Mouse (Mus musculus) hindbrain, embryonic 16.5 days (tissue): ENCODE results near the gene Higd1b. TPM values are rescaled to one million over a fixed set of nuclear protein-coding genes. Genes with fewer than 3 reads are reported as not detected.

Experiments
- ATAC-seq: fragments of 200-750 bp; cut with Nextera tagmentation; 2 replicates; pipeline ENCODE4 v1.8.0; 2017; ENCODE audit warnings: moderate TSS enrichment, moderate library complexity
- H3K27ac ChIP-seq: fragments of 300-500 bp; sonication (generic); 2 replicates; pipeline ENCODE4 v1.5.1; 2014; ENCODE audit warnings: low read depth, mild to moderate bottlenecking, control low read depth, low read length, moderate library complexity
- H3K27me3 ChIP-seq: fragments of 300-500 bp; sonication (generic); replicated peaks from 2 replicates; pipeline ENCODE4 v1.6.1; 2014; ENCODE audit warnings: low read length; ENCODE audit not compliant: control insufficient read depth, insufficient read depth
- H3K36me3 ChIP-seq: fragments of 300-500 bp; sonication (generic); 2 replicates; pipeline ENCODE4 v1.6.1; 2014; ENCODE audit warnings: mild to moderate bottlenecking, low read length, moderate library complexity, mixed read lengths; ENCODE audit not compliant: control insufficient read depth, insufficient read depth
- H3K4me1 ChIP-seq: fragments of 300-500 bp; sonication (generic); 2 replicates; pipeline ENCODE4 v1.6.1; 2014; ENCODE audit warnings: low read depth, low read length; ENCODE audit not compliant: control insufficient read depth, insufficient read depth
- H3K4me2 ChIP-seq: fragments of 300-500 bp; sonication (generic); 2 replicates; pipeline ENCODE4 v1.6.1; 2014; ENCODE audit warnings: mild to moderate bottlenecking, low read length, control low read depth, moderate library complexity
- H3K4me3 ChIP-seq: fragments of 300-500 bp; sonication (generic); 2 replicates; pipeline ENCODE4 v1.5.1; 2014; ENCODE audit warnings: mild to moderate bottlenecking, low read length, control low read depth, moderate library complexity
- H3K9ac ChIP-seq: fragments of 300-500 bp; sonication (generic); 2 replicates; pipeline ENCODE4 v1.6.1; 2014; ENCODE audit warnings: low read depth, mild to moderate bottlenecking, control low read depth, low read length, moderate library complexity
- H3K9me3 ChIP-seq: fragments of 300-500 bp; sonication (generic); 2 replicates; pipeline ENCODE4 v1.6.1; 2014; ENCODE audit warnings: mild to moderate bottlenecking, low read length, moderate library complexity; ENCODE audit not compliant: control insufficient read depth
- WGBS: fragments of 180-500 bp; shearing (Covaris S2); extraction: QIAGEN DNeasy Blood & Tissue Kit; methylation state at CpG from one replicate; pipeline ENCODE4 v1.1.7; 2014; 5-methylcytosine and 5-hydroxymethylcytosine counted together
- polyA plus RNA-seq: library from polyadenylated mRNA; unstranded; fragments of >200 nt; fragmentation: Nextera tagmentation; extraction: Ambion mirVana; gene quantifications from 2 replicates; pipeline ENCODE4 v1.2.1, GENCODE M21; 2015

Gene Higd1b
- polyA plus RNA-seq, 1 experiment from 2014 or later, result 19.5 TPM

GRCm38 (mm10) chr11:102855941-102856340 lies 20.3 kb downstream of the Higd1b start:
- no peak for ATAC-seq

DNA sequence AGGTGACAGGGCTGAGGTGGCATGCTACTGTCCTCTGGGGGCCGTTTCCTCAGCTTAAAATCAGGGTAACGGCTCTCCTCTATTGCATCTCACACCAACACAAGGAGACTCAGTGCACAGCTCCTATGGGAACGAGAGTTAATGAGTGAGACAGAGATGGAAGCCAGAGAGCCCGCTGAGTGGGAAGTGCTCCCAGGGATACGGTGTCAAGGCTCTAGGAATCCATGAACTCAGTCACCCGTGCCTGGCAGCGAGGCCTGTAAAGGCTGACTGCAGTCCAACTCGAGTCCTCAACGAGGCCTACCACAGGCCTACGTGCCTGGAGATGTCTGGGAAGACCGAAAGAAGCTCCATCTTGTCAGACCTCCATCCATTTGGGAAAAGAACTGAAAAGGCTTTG lies 23.3 kb downstream of the Higd1b start:
- Histone ChIP-seq H3K9ac (no peak overlapping the region), H3K27me3 (no peaks in the 10 kb centered on the region), H3K4me3 (no peak overlapping the region), H3K27ac (no peak overlapping the region), H3K9me3 (no peaks in the 10 kb centered on the region), H3K4me1 (no peaks in the 10 kb centered on the region), H3K36me3 (peaks cover 27% of the 10 kb centered on the region), H3K4me2 (no peak overlapping the region)
- 66% methylated on average over 11 of the region's 11 CpGs for WGBS
- ATAC-seq, result peak; percentile 64; the same call in 1 of the 2 replicates

More at GRCm38 (mm10) chr11:102855941-102856340, 20.3 kb downstream of the Higd1b start:
- no peaks in the 10 kb centered on the region for H3K4me1 ChIP-seq
- H3K9me3 ChIP-seq, result no peaks in the 10 kb centered on the region
- WGBS, result 88% methylated on average over 6 of the region's 6 CpGs
- no peak overlapping the region for H3K9ac ChIP-seq
- peaks cover 36% of the 10 kb centered on the region for H3K36me3 ChIP-seq
- no peaks in the 10 kb centered on the region for H3K27me3 ChIP-seq
- H3K4me3 ChIP-seq, result no peak overlapping the region
- no peak overlapping the region for H3K27ac ChIP-seq
- H3K4me2 ChIP-seq, result no peak overlapping the region

DNA sequence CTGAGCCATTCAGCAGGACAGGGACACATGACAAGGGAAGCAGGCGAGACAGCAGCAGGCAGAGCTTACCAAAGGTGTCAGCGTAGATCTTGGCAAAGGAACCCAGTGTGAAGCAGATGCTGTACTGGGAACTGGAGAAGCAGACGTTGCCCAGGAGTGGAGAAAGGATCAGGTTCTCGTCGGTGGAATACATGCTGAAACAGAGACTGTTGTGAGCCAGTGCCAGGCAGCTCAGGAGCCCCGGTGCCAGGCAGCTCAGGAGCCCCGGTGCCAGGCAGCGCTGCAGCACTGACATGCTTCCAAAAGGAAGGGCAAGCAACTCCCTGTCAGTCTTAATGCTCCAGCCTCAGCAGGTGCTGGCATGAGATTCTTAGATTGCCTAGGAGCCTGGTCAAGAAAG lies 24.3 kb downstream of the Higd1b start:
- Histone ChIP-seq H3K36me3 (peaks cover 18% of the 10 kb centered on the region), H3K27me3 (no peaks in the 10 kb centered on the region), H3K27ac (no peak overlapping the region), H3K4me1 (no peaks in the 10 kb centered on the region), H3K9me3 (no peaks in the 10 kb centered on the region), H3K9ac (no peak overlapping the region), H3K4me3 (no peak overlapping the region), H3K4me2 (no peak overlapping the region)
- peak; percentile 48; the same call in 1 of the 2 replicates for ATAC-seq
- 81% methylated on average over 8 of the region's 8 CpGs for WGBS

DNA sequence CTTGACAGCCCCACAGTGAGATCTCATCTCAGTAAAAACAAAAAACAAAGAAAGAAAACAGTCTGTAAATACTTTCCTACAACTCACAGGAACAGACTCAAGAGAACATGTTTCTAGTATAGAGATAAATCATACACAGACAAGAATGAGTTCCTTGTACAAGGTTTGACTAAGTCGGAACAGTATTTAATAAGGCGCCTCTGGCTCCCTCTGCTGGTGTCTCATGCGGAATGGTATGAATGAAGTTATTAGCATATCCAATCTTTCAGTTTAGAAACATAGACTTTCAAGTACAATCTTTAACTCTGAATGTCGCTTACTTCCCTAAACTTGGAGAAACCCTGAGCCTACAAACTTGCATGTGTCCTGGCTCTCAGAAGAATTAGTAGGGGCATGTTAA lies 28.6 kb downstream of the Higd1b start:
- Histone ChIP-seq H3K9me3 (no peaks in the 10 kb centered on the region), H3K27ac (no peak overlapping the region), H3K4me2 (no peak overlapping the region), H3K9ac (no peak overlapping the region), H3K36me3 (peaks cover 32% of the 10 kb centered on the region), H3K4me1 (no peaks in the 10 kb centered on the region), H3K4me3 (no peak overlapping the region), H3K27me3 (no peaks in the 10 kb centered on the region)
- ATAC-seq, result 0 out of 2 replicates have a peak, but pooled peaks have one; percentile 45
- WGBS, result 37% methylated on average over 4 of the region's 4 CpGs

- H3K27me3 ChIP-seq, result no peaks in the 10 kb centered on the region
- H3K4me3 ChIP-seq, result no peak overlapping the region
- no peak overlapping the region for H3K27ac ChIP-seq
- ATAC-seq, result no peak
- WGBS, result 82% methylated on average over 7 of the region's 7 CpGs
- peaks cover 7% of the 10 kb centered on the region for H3K4me1 ChIP-seq
- no peak overlapping the region for H3K4me2 ChIP-seq
- H3K36me3 ChIP-seq, result peaks cover 26% of the 10 kb centered on the region
- H3K9me3 ChIP-seq, result no peaks in the 10 kb centered on the region
- no peak overlapping the region for H3K9ac ChIP-seq
Observed at GRCm38 (mm10) chr11:102874801-102875334, 39.2 kb downstream of the Higd1b start.

DNA sequence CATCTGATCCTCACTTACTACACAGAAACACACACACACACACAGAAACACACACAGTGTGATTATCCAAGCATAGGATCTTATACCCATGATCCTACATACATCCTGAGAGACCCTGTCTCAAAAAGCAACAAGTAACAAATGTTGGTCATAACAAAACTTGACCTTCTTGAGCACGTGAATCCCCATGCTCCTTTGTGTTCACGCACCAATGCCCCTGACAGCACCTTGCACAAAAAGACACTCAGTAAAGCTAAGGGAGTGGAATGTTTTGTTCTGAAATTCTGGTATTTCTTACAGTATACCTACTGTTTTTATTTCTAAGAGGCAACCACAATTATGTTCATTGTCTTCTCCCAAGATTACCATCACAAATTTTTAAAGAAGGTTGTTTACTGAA lies 43.9 kb downstream of the Higd1b start:
- 53% methylated on average over 2 of the region's 2 CpGs for WGBS
- no peak overlapping the region for H3K4me3 ChIP-seq
- peaks cover 4% of the 10 kb centered on the region; the same call in 1 of the 2 replicates for H3K27me3 ChIP-seq
- H3K9ac ChIP-seq, result no peak overlapping the region
- no peak for ATAC-seq
- H3K36me3 ChIP-seq, result peaks cover 13% of the 10 kb centered on the region
- no peaks in the 10 kb centered on the region for H3K9me3 ChIP-seq
- H3K4me1 ChIP-seq, result peaks cover 14% of the 10 kb centered on the region
- peak overlapping the region; percentile 69 for H3K4me2 ChIP-seq
- H3K27ac ChIP-seq, result no peak overlapping the region

- Histone ChIP-seq H3K9me3 (no peaks in the 10 kb centered on the region), H3K4me2 (peak within 1 kb of the TSS; percentile 69), H3K27me3 (peaks cover 4% of the 10 kb centered on the region; the same call in 1 of the 2 replicates), H3K4me1 (peaks cover 14% of the 10 kb centered on the region), H3K27ac (peak within 1 kb of the TSS; percentile 89), H3K4me3 (peak within 1 kb of the TSS; percentile 71), H3K9ac (peak within 1 kb of the TSS; percentile 74), H3K36me3 (peaks cover 8% of the 10 kb centered on the region)
- WGBS, result under 1% methylated on average over 62 of the region's 62 CpGs
- ATAC-seq, result peak; percentile 92
Observed at GRCm38 (mm10) chr11:102880585-102881313, 45.1 kb downstream of the Higd1b start, which contains the start of the genes Eftud2 and Ccdc103. Gene Eftud2 (minus strand): TSS chr11:102880985. Gene Ccdc103 (plus strand): TSS chr11:102881204.

DNA sequence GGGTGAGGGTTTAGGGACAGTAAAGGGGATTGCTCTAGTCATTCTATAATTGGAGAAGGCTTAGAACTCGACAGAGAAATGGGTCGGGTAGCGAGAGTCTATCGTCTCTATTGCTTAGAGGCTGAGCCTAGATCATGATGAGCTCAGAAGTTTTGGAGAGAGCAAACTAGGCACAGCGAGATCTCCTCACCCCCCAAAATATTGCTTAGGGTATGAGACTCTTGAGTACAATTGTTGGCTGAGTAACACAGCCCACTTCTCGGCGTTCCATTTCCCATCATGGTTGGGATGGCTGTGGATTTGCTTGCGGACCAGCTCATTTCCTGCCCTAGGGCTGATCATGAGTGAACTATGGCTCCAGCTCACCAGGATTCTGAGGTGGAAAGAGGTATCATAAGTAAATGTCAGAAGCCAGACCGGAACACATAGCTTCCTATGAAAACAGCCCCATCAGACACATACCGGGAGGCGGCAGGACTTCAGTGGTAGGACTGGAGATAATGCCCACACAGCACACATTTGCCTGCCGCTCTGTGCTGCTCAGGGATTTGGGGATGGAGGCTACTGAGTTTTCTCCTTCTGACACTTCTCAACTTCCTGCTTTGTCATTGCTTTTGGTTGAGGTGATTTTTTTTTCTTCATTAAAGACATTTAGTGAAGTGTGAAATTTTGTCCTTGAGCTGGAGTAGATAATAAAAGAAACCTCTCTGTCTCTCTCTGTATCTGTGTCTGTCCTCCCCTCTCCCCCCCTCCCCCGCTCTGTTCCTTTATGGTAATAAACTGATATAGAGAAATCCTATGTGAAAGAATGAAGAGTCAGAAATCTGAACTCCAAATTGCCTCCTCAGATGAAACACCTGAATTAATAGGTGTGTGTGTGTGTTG lies 45.9 kb downstream of the Higd1b start:
- H3K36me3 ChIP-seq, result peaks cover 5% of the 10 kb centered on the region; the same call in 1 of the 2 replicates
- H3K9me3 ChIP-seq, result no peaks in the 10 kb centered on the region
- H3K4me3 ChIP-seq, result peak overlapping the region; percentile 71
- H3K9ac ChIP-seq, result peak overlapping the region; percentile 74
- H3K27ac ChIP-seq, result peak overlapping the region; percentile 89; the same call in 1 of the 2 replicates
- peaks cover 14% of the 10 kb centered on the region for H3K4me1 ChIP-seq
- ATAC-seq, result peak; percentile 4
- H3K27me3 ChIP-seq, result peaks cover 4% of the 10 kb centered on the region; the same call in 1 of the 2 replicates
- H3K4me2 ChIP-seq, result peak overlapping the region; percentile 69
- WGBS, result 15% methylated on average over 13 of the region's 13 CpGs
